Mouse (Mus musculus) lung, postnatal 0 days (tissue): ENCODE results near the gene Eif4g3.

Experiments
- CTCF ChIP-seq: IDR thresholded peaks from 2 replicates; pipeline ENCODE4 v1.5.1; 2016; ENCODE audit warnings: antibody characterized with exemption, mild to moderate bottlenecking
- EP300 ChIP-seq: IDR thresholded peaks from 2 replicates; pipeline ENCODE4 v1.6.1; 2016; ENCODE audit warnings: antibody characterized with exemption, mild to moderate bottlenecking, control low read depth

DNA sequence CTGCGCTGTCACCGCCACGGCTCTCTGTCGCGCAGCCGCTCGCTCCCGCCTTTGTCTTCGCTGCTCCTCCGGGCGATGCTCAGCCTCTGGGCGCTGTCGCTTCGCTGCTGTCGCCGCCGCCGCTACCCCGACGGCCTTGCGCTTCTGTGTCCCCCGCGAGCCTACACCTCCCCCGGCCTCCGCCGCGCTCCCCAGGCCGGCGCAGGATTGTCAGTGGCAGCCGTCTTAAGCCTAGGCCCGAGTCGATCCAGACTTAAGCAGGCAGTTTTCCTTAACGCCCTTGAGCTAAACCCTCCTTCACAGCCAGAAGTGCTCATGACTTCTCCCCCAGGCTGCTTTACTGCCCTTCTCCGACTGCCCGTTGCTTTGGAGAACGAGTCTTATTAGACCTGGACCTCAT, 224.6 kb downstream of the Eif4g3 start:
- no peak for TF ChIP-seq CTCF
- no peak for TF ChIP-seq EP300
